Mouse (Mus musculus) induced T-regulatory cell, adult 2 months (primary cell): ENCODE data around the gene Il9r.
A peak's percentile ranks its signal among the peaks of the same experiment; 100 is the strongest.

Experiments used
- DNase-seq: peaks from one replicate; pipeline ENCODE4 v3.0.0-alpha.2; 2012; ENCODE audit warnings: low read depth

Gene Il9r

DNA sequence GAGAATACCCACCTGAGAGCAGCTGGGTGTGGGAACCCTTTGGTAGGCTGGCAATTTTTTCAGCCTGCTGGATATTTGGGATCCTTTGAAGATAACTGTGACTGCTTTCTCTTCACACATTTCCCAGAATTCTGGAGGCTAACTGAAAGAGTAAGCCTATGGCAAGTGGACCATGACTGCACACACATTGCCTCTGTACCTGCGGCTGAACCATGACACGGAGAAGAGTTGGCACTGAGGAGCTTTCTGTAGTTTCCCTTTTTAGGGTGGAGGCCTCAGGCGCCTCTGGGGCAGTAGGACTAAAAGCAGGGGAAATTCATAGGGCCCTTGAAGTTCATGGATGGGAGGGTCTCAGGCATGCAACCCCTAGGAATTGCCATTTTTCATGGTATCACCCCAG lies 40.9 kb downstream of the Il9r start:
- no peak for DNase-seq

DNA sequence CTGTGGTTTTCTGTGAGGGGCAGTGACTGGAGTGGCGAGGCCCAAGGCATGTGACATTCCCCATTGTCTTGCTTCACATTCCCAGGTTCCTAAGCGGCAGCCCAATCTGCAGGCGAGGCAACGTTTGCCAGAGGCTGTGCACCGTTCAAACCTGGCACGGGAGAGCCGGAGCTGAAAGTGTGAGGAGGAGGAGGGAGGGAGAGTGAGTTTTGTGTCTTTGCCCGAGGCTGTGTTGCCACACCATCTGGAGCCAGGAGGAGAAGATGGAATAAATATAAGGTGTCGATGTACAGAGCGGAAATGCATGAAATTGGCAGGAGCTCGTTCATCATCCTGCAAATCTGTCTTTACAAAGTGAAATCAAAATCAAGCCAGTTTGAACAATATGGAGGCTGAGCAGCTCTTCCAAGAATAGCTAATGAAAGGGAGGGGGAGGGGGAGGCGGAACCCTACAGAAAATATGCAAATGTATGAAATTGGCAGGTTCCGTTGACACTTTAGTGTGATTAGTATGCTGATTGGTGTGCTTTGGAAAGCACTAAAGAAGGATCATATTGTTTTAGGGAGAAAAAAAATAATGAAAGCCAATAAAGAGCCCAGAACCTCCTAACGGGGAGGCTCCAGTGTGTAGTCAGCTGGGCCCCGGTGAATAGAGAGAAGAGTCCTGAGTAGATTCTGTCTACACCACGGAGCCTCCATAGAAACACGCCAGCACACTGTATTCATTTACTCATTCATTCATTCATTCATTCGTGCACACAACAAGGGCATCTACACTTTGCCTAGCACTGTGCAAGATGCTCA lies 42.1 kb downstream of the Il9r start:
- no peak for DNase-seq

DNA sequence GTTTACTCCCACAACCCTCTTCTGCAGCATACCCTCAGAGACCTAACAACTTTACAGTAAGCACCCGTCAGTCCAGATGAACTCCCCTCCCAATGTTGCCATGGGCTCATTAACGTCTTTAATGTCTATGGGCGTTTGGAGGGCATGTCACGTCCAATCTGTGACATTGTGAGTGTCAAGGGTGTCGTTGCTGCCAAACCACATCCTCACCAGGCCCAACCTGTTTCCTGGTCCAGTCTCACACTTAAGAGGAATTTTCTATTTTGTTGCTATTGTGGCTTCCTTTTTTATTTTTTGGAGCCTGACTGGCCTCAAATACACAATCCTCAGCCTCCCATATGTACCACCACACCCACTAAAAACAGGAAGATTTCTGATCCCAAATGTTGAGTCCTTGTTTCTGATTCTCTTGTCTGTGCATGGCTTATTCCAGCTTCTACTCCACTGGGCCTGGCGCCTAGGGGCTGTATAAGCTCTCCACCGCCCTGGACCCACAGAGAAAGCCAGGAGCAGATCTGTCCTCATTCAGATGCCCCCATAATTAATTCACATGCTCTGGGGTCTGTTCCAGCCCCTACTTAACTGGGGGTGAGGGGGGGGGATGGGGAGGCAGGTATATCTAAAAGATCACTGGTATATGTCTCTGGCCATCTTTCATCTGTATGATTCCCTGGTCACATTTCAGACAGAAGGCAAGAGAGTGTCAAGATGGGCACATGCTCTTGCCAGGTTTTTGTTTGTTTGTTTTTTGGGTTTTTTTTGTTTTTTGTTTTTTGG lies 43.0 kb downstream of the Il9r start:
- no peak for DNase-seq

DNA sequence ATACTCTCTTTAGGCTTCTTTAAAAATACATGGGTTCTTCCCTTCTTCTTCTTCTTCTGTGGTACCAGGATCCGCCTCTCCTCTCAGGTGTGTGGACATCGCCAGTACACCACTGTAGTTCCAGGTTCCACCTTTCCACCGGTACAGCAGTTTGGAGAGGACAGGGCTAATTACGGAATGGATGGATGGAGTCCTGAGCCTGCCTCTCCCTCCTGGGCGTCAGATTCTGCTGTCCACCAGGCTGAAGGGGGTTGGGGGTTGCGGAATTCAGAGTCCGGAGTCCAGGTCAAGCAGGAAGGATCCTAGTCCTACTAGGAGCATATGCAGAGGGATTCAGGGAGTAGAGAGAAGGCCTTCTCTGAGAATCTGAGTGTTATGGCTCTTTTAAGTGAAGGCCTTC lies 46.9 kb downstream of the Il9r start:
- DNase-seq, result no peak

DNA sequence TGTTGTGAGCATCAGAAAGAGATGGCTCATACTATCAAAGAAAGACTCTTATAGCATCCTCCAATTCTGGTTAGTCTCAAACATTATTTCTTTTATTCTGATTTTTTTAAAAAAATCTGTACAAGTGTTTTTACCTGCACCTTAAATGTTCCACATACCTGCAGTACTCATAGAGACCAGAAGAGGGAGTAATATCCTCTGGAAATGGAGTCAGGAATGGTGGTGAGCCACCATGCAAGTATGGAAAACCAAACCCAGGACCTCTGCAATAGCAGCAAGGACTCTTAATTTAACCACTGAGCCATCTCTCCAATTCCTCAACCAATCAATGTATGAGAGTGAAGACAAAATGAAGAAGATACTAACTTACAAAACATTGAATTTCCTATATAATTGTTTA lies 47.3 kb downstream of the Il9r start:
- DNase-seq, result peak; percentile 60

DNA sequence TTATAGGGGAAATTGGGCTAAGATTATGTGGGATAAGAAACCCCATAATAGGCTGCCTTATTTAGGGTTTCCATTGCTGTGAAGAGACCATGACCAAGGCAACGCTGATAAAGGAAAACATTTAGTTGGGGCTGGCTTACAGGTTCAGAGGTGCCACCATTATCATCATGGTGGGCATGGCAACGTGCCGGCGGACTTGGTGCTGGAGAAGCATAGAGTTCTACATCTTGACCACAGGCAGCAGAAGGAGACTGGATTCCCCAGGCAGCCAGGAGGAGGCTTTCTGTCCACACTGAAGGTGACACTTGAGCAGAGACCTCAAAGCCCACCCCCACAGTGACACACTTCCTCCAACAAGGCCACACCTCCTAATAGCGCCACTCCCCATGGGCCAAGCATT lies 48.8 kb downstream of the Il9r start:
- no peak for DNase-seq

DNA sequence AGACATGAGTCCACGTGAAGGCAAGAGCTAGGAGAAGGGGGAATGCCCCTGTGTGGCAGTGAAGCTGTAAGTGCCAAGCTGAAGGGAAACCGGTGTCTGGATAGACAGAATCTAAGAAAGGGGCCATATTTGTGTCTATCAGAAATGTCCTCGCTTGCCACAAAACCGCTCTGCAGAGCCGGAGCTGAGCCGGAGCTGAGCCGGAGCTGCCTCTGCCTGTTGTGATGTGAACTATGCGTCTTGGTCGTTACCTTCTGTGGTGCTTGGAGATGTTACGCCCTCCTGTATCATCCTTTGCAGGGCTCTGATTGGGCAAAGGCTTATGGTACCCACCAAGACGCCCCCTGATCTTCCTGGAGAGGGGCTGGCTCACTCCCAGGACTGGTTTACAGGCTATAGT lies 50.5 kb downstream of the Il9r start:
- DNase-seq, result no peak

DNA sequence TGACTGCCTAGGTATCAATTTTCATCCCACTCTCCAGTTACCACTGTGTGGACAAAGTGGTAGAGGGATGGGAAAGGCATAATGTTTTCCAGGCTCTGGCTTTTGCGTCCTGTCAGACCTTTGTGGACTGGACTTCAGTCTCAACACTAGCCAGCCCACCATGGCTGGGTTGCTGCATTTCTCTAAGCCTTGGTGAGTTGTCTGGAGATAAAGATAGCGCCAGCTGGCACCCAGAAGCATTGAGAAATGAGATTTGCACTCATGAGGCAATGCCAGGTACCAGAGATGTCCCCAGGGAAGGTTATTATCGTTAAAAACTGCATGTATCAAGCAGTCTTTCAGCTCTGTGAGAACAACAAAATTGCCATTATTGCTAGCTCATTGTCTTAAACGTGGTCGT lies 57.3 kb downstream of the Il9r start:
- no peak for DNase-seq

DNA sequence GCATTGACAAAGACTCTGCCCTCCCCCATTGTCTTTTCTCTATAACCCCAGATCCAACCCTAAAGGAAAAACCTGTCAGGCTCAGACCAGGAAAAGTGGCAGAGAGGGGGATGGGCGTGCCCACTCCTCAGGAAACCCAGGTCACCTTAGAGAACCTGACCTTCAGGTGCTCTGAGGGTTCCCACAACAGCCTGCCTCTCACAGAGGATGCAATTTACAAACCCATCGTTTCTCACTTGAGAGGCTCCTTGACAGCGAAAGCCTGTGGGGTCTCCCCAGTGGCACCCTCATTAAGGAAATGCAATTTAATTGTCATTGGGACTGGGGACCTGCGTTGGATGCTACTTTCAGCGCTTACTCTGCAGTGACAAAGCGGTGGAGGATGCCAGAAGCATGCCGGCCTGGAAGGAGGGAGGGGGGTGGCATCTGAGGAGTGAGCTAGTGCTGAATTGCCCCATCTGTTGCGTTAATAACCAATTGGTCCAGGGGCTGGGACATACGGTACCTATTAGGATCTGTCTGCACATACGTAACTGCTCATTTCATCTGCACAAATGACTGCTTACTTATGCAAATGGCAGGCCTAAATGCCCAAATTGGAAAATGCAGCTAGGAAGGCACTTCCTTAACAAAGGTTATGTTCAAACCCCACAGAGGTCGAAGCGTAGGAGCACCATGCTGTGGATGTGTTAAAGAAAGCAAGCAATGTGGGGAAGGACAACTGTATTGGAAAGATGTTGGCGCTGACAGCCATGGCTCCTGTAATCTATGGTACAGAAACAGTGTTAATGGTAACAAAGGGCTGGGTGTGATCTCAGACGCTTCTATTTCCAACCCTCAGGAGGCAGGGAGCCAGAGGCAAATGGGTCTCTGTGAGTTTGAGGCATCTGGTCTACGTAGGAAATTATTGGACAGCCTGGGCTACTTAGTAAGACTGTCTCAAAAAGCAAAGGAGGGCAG lies 58.2 kb downstream of the Il9r start:
- DNase-seq, result no peak

DNA sequence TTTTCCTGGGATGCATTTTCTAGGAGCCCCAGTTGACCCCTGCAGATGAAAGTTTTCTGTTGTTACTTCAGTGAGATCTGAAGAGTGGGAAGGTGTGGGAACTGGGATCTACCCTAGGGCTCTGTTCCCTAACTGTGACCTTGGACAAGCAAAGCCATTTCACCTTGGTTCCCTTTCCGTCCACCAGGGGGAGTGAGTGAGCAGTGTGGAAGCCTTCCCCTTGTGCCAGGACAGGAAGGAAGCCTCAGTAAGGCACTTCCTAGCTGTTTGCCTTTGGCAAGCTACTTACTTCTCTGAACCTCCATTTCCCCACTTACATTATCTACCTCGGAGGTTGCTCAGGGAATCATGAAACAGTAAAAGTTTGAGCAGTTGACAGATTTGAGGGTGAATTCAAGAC lies 59.0 kb downstream of the Il9r start:
- peak; percentile 88 for DNase-seq

DNA sequence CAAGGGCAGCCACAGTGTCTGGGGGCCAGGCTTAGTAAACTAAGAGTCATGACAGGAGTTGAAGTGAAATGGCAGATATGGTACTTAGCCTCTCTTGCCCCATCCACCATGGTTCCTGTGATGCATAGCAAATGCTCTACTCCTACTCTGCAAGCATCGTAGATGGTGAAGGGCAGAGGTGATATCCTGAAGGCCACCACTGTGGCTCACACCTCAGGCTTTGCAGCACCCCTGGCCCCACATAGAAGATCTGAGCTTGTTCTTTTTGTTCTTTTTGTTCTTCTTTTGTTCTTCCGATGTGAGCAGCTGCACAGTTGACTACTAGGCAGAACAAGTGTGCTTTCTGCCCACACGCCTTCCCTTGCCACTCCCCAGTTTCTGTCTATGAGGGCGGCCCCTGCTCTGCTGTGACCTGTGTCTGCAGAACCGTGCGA lies 60.5 kb downstream of the Il9r start:
- peak; percentile 37 for DNase-seq

DNA sequence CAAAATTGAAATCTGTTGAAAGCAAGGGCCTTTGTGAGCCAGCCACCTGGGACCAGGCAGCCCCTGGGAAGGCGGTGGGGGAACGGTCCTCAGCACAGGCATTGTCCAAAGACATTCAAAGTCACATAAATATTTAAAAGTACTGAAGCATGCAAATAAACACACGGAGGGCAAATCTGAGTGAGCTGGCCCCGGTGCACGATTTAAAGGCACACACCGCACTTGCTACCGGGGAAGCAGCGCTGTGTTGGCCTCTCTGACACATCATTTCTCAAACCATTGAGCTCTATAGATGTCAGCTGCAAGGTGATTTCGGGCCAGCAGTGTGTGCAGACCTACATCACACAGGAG lies 61.5 kb downstream of the Il9r start:
- DNase-seq, result no peak

DNA sequence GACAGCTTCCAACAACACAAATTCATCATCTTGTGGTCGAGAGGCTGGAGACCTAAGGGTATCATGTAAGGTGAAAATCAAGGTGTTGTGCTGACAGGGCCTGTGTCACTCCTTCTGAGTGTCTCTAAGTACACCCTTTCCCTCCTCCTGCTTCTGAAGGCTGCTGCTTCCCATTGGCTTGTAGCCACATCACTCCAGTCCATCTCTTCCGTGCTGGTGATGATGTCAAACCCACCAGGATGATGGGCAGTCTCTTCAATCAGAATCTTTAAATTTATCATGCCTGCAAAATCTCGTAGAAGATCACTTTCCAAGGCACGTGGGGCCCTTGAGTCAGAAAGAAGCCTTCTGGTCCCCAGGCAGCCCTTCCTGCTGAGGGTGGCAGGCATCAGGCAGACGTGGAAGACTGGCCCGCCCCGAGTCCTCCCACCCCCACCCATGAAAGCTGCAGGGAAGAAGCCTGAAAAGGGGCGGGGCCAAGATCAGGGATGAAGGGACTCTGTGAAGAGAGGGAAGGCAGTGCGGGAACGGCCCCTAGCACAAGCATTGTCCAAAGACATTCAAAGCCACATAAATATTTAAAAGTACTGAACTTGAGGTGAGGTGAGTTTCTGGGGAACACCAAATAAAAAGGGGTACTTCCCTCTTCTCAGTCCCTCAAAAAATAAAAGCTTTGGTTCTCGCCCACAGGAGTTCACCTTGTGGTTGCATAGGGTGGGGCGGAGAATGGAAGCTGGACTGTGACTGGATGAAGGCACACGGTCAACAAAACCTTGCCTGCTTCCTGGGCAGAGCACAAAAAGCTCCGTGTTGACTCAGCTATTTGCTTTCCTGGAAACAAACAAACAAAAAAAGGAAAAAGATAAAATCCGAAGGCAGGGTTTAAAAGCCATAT lies 62.1 kb downstream of the Il9r start:
- DNase-seq, result peak; percentile 58
